Mouse (Mus musculus) heart, embryonic 16.5 days (tissue): ENCODE data around the gene Nfkbie. TPM values are rescaled to one million over a fixed set of nuclear protein-coding genes. Genes with fewer than 3 reads are reported as not detected.

Source experiments
- ATAC-seq: fragments of 200-750 bp; cut with Nextera tagmentation; replicated peaks from 2 replicates; pipeline ENCODE4 v1.8.0; 2017; ENCODE audit warnings: moderate number of reproducible peaks; ENCODE audit not compliant: insufficient read depth, low FRiP score; ENCODE audit errors: extremely low read depth
- H3K27ac ChIP-seq: fragments of 300-500 bp; sonication (generic); 2 replicates; pipeline ENCODE4 v1.5.1; 2014; ENCODE audit warnings: mild to moderate bottlenecking, low read length, control low read depth, moderate library complexity
- H3K27me3 ChIP-seq: fragments of 300-500 bp; sonication (generic); 2 replicates; pipeline ENCODE4 v1.6.1; 2014; ENCODE audit warnings: low read length, mixed read lengths; ENCODE audit not compliant: control insufficient read depth, insufficient read depth
- H3K36me3 ChIP-seq: fragments of 300-500 bp; sonication (generic); 2 replicates; pipeline ENCODE4 v1.6.1; 2014; ENCODE audit not compliant: control insufficient read depth, insufficient read depth
- H3K4me1 ChIP-seq: fragments of 300-500 bp; sonication (generic); 2 replicates; pipeline ENCODE4 v1.6.1; 2014; ENCODE audit warnings: low read length, mixed read lengths; ENCODE audit not compliant: control insufficient read depth, insufficient read depth
- H3K4me2 ChIP-seq: fragments of 300-500 bp; sonication (generic); 2 replicates; pipeline ENCODE4 v1.6.1; 2014; ENCODE audit warnings: low read depth, mild to moderate bottlenecking, control low read depth, low read length
- H3K4me3 ChIP-seq: fragments of 300-500 bp; sonication (generic); 2 replicates; pipeline ENCODE4 v1.5.1; 2014; ENCODE audit warnings: mild to moderate bottlenecking, control low read depth, low read length
- H3K9ac ChIP-seq: fragments of 300-500 bp; sonication (generic); 2 replicates; pipeline ENCODE4 v1.6.1; 2014; ENCODE audit warnings: low read length, control low read depth
- H3K9me3 ChIP-seq: fragments of 300-500 bp; sonication (generic); replicated peaks from 2 replicates; pipeline ENCODE4 v1.6.1; 2016; ENCODE audit warnings: low read length; ENCODE audit not compliant: control insufficient read depth
- WGBS: fragments of 180-500 bp; shearing (Covaris S2); extraction: QIAGEN DNeasy Blood & Tissue Kit; methylation state at CpG from one replicate; pipeline ENCODE4 v1.1.7; 2014; 5-methylcytosine and 5-hydroxymethylcytosine counted together
- polyA plus RNA-seq: library from polyadenylated mRNA; unstranded; fragments of >200 nt; fragmentation: Nextera tagmentation; extraction: Ambion mirVana; gene quantifications from 2 replicates; pipeline ENCODE4 v1.2.1, GENCODE M21; 2015

Nfkbie gene
- polyA plus RNA-seq, 1 experiment from 2014 or later, result 10.9 TPM

DNA sequence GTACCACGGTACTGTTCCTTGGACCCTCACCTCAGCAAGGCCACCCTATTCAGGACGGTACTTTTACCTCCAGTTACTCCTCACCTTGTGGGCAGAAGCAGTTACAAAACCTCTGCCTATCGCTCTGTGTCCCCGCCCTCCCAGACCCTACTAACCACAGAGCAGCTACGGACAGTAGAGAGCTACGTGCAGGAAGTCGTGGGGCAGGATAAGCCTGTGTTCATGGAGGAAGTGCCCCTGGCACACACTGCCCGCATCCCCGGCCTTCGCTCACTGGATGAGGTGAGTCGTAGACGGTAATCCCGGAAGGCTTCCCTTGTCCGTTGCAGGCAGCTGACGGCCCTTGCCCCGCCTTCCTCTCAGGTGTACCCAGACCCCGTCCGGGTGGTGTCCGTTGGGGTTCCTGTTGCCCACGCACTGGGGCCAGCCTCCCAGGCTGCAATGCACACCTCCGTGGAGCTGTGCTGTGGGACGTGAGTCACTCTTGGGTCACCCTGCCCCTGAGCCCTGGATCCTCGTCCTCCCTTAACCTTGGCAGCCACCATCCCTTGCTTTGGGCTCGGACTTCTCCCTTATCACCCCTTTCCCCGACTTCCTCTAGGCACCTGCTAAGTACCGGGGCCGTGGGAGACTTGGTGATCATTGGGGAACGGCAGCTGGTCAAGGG, 37.8 kb upstream of the Nfkbie start:
- ATAC-seq, result no peak
- Histone ChIP-seq H3K4me3 (no peak overlapping the region), H3K36me3 (peaks cover 4% of the 10 kb centered on the region; the same call in 1 of the 2 replicates), H3K9me3 (no peaks in the 10 kb centered on the region), H3K27ac (no peak overlapping the region), H3K4me1 (peaks cover 8% of the 10 kb centered on the region; the same call in 1 of the 2 replicates), H3K4me2 (no peak overlapping the region), H3K9ac (no peak overlapping the region), H3K27me3 (no peaks in the 10 kb centered on the region)
- WGBS, result 87% methylated on average over 28 of the region's 28 CpGs

- Histone ChIP-seq H3K27ac (no peak overlapping the region), H3K4me1 (peaks cover 12% of the 10 kb centered on the region)
- ATAC-seq, result no peak
Measured at GRCm38 (mm10) chr17:45518766-45519475, 36.6 kb upstream of the Nfkbie start.

GRCm38 (mm10) chr17:45520136-45520535, 35.4 kb upstream of the Nfkbie start:
- peaks cover 12% of the 10 kb centered on the region for H3K4me1 ChIP-seq
- H3K4me3 ChIP-seq, result no peak overlapping the region
- no peaks in the 10 kb centered on the region for H3K9me3 ChIP-seq
- WGBS, result 84% methylated on average over 11 of the region's 11 CpGs
- no peak for ATAC-seq
- no peak overlapping the region for H3K4me2 ChIP-seq
- H3K9ac ChIP-seq, result no peak overlapping the region
- no peak overlapping the region for H3K27ac ChIP-seq
- H3K27me3 ChIP-seq, result 0 out of 2 replicates have a peak, but pooled peaks cover 4% of the 10 kb centered on the region
- peaks cover 4% of the 10 kb centered on the region; the same call in 1 of the 2 replicates for H3K36me3 ChIP-seq

More at GRCm38 (mm10) chr17:45518766-45519475, 36.6 kb upstream of the Nfkbie start:
- Histone ChIP-seq H3K4me3 (no peak overlapping the region), H3K9me3 (no peaks in the 10 kb centered on the region), H3K9ac (no peak overlapping the region), H3K36me3 (peaks cover 4% of the 10 kb centered on the region; the same call in 1 of the 2 replicates), H3K27me3 (no peaks in the 10 kb centered on the region), H3K4me2 (no peak overlapping the region)
- WGBS, result 82% methylated on average over 12 of the region's 12 CpGs

DNA sequence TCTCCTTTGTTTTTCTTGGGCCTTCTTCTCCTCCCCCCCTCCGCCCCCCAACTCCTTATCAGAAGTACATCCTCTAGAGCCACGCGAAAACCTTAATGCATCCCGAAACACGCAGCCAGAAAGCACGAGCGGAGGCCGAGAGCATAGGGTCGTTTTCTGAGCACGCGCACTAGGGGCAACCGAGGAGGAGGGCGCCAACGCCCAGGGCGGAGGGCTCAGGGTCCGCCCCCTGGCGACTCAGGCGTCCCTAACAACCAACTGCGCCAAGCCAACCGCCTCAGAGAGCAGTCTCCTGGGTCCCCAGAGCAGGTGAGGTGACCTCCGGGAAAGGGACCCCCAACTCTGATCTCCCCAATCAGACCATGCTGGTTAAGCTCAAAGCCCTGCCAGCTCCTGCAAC, 32.2 kb upstream of the Nfkbie start, which contains the start of gene Tcte1:
Gene Tcte1, plus strand, starts transcription at position 172 of the 400 bp plus-strand sequence.
- peaks cover 4% of the 10 kb centered on the region; the same call in 1 of the 2 replicates for H3K36me3 ChIP-seq
- no peaks in the 10 kb centered on the region for H3K9me3 ChIP-seq
- H3K4me1 ChIP-seq, result peaks cover 11% of the 10 kb centered on the region
- H3K4me3 ChIP-seq, result peak within 1 kb of the TSS; percentile 50
- under 1% methylated on average over 21 of the region's 21 CpGs for WGBS
- peak; percentile 66 for ATAC-seq
- 0 out of 2 replicates have a peak, but pooled peaks cover 4% of the 10 kb centered on the region for H3K27me3 ChIP-seq
- peak within 1 kb of the TSS; percentile 77 for H3K4me2 ChIP-seq
- no peak within 1 kb of the TSS for H3K27ac ChIP-seq
- H3K9ac ChIP-seq, result peak within 1 kb of the TSS; percentile 56

DNA sequence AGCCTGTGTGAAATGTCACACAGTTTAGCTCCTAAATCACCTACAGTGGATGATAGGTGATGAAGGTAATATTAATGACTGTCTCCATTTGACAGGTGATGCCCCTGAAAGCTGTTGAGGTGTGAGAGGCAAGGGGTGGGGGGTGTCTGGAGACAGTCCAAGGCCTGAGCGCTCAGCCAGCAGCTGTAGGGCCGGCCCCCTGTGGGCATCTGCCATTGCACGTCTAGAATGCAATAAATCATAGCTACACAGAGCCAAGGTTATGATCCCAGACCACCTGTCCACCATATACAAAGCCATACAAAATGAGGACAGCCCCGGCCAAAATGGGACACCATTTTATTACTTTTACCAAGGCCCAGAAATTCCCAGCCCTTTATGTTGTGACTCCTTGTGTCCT, 30.5 kb upstream of the Nfkbie start:
- no peak overlapping the region for H3K4me3 ChIP-seq
- H3K4me1 ChIP-seq, result peaks cover 11% of the 10 kb centered on the region
- WGBS, result 70% methylated on average over 4 of the region's 4 CpGs
- no peaks in the 10 kb centered on the region for H3K9me3 ChIP-seq
- H3K27ac ChIP-seq, result no peak overlapping the region
- no peak overlapping the region for H3K4me2 ChIP-seq
- H3K9ac ChIP-seq, result no peak overlapping the region
- peaks cover 4% of the 10 kb centered on the region; the same call in 1 of the 2 replicates for H3K36me3 ChIP-seq
- no peak for ATAC-seq
- H3K27me3 ChIP-seq, result peaks cover 11% of the 10 kb centered on the region

DNA sequence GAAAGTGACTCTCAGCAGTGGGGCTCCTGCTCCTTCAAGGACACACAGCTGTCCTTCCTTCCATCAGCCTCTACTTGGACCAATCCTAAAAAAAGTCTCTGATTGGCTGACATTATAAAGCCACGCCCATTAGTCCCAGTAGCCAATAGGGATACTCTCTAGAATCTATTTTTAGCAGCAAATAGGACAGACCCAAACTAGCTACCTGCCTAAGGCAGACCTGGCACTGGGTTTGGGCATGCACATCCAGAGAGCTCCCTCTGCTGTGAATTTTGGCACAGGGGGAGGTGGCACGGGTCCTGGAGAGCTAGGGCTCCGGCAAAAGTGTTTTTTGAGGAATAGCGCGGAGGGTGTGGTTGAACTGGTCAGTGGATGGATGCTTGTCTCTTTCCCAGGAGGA, 28.9 kb upstream of the Nfkbie start:
- no peak for ATAC-seq
- H3K4me1 ChIP-seq, result peaks cover 6% of the 10 kb centered on the region
- no peak overlapping the region for H3K4me2 ChIP-seq
- H3K36me3 ChIP-seq, result no peaks in the 10 kb centered on the region
- no peak overlapping the region for H3K9ac ChIP-seq
- WGBS, result 18% methylated on average over 5 of the region's 5 CpGs
- no peaks in the 10 kb centered on the region for H3K9me3 ChIP-seq
- H3K27me3 ChIP-seq, result peaks cover 19% of the 10 kb centered on the region
- H3K27ac ChIP-seq, result no peak overlapping the region
- no peak overlapping the region for H3K4me3 ChIP-seq

- Histone ChIP-seq H3K9me3 (no peaks in the 10 kb centered on the region), H3K36me3 (no peaks in the 10 kb centered on the region), H3K27ac (no peak overlapping the region), H3K27me3 (peaks cover 40% of the 10 kb centered on the region), H3K4me3 (no peak overlapping the region), H3K4me1 (no peaks in the 10 kb centered on the region), H3K4me2 (no peak overlapping the region), H3K9ac (no peak overlapping the region)
- 40% methylated on average over 10 of the region's 13 CpGs for WGBS
- no peak for ATAC-seq
Measured at GRCm38 (mm10) chr17:45530346-45530782, 25.1 kb upstream of the Nfkbie start.

GRCm38 (mm10) chr17:45532896-45533295, 22.6 kb upstream of the Nfkbie start:
- H3K27me3 ChIP-seq, result peaks cover 59% of the 10 kb centered on the region
- no peaks in the 10 kb centered on the region for H3K4me1 ChIP-seq
- no peak overlapping the region for H3K9ac ChIP-seq
- no peak overlapping the region for H3K4me3 ChIP-seq
- no peak overlapping the region for H3K27ac ChIP-seq
- H3K9me3 ChIP-seq, result no peaks in the 10 kb centered on the region
- 40% methylated on average over 15 of the region's 15 CpGs for WGBS
- no peak overlapping the region for H3K4me2 ChIP-seq
- H3K36me3 ChIP-seq, result no peaks in the 10 kb centered on the region
- ATAC-seq, result no peak

GRCm38 (mm10) chr17:45536264-45536663, 19.2 kb upstream of the Nfkbie start:
- ATAC-seq, result no peak
- no peak overlapping the region for H3K4me3 ChIP-seq
- H3K4me1 ChIP-seq, result no peaks in the 10 kb centered on the region
- no peaks in the 10 kb centered on the region for H3K9me3 ChIP-seq
- H3K27me3 ChIP-seq, result peaks cover 75% of the 10 kb centered on the region
- H3K4me2 ChIP-seq, result no peak overlapping the region
- 11% methylated on average over 5 of the region's 5 CpGs for WGBS
- no peak overlapping the region for H3K27ac ChIP-seq
- no peak overlapping the region for H3K9ac ChIP-seq
- no peaks in the 10 kb centered on the region for H3K36me3 ChIP-seq
